Mouse (Mus musculus): ENCODE results near the gene Tnip2.

GRCm38 (mm10) chr5:34533820-34534219 is 20.0 kb upstream of the Tnip2 start:
- TF ChIP-seq POLR2A (IDR thresholded peaks at IDR 0.05; ENCODE audit: borderline replicate concordance, extremely low read depth, insufficient read depth, insufficient read length, poor library complexity, severe bottlenecking), result no peak
- no peak for TF ChIP-seq CTCF (IDR thresholded peaks at IDR 0.05; ENCODE audit: borderline replicate concordance, extremely low read depth, insufficient read depth, insufficient read length)
